Mouse (Mus musculus) midbrain, embryonic 16.5 days (tissue): Measurements from ENCODE around the gene Cbfa2t2. TPM values are rescaled to one million over a fixed set of nuclear protein-coding genes. Genes with fewer than 3 reads are reported as not detected.

Source experiments
- ATAC-seq: fragments of 200-750 bp; cut with Nextera tagmentation; 2 replicates; pipeline ENCODE4 v1.8.0; 2017; ENCODE audit warnings: moderate TSS enrichment
- H3K27ac ChIP-seq: fragments of 300-500 bp; sonication (generic); 2 replicates; pipeline ENCODE4 v1.5.1; 2014; ENCODE audit warnings: mild to moderate bottlenecking, low read length, mixed read lengths
- H3K27me3 ChIP-seq: fragments of 300-500 bp; sonication (generic); 2 replicates; pipeline ENCODE4 v1.6.1; 2014; ENCODE audit warnings: low read depth, low read length, mixed read lengths; ENCODE audit not compliant: control insufficient read depth, insufficient read depth
- H3K36me3 ChIP-seq: fragments of 300-500 bp; sonication (generic); 2 replicates; pipeline ENCODE4 v1.6.1; 2014; ENCODE audit warnings: mild to moderate bottlenecking, low read length, moderate library complexity, mixed read lengths; ENCODE audit not compliant: control insufficient read depth, insufficient read depth
- H3K4me1 ChIP-seq: fragments of 300-500 bp; sonication (generic); 2 replicates; pipeline ENCODE4 v1.6.1; 2014; ENCODE audit warnings: mild to moderate bottlenecking, low read length, mixed read lengths; ENCODE audit not compliant: control insufficient read depth, insufficient read depth
- H3K4me2 ChIP-seq: fragments of 300-500 bp; sonication (generic); 2 replicates; pipeline ENCODE4 v1.6.1; 2014; ENCODE audit warnings: mild to moderate bottlenecking, low read length, mixed read lengths
- H3K4me3 ChIP-seq: fragments of 300-500 bp; sonication (generic); 2 replicates; pipeline ENCODE4 v1.5.1; 2014; ENCODE audit warnings: low read depth, mild to moderate bottlenecking, low read length, moderate library complexity, mixed read lengths
- H3K9ac ChIP-seq: fragments of 300-500 bp; sonication (generic); 2 replicates; pipeline ENCODE4 v1.6.1; 2014; ENCODE audit warnings: low read depth, low read length, mixed read lengths
- H3K9me3 ChIP-seq: fragments of 300-500 bp; sonication (generic); replicated peaks from 2 replicates; pipeline ENCODE4 v1.6.1; 2014; ENCODE audit warnings: mild to moderate bottlenecking, low read length, mixed read lengths; ENCODE audit not compliant: control insufficient read depth, poor library complexity, severe bottlenecking
- WGBS: fragments of 180-500 bp; shearing (Covaris S2); extraction: QIAGEN DNeasy Blood & Tissue Kit; methylation state at CpG from one replicate; pipeline ENCODE4 v1.1.7; 2014; 5-methylcytosine and 5-hydroxymethylcytosine counted together
- polyA plus RNA-seq: library from polyadenylated mRNA; unstranded; fragments of >200 nt; fragmentation: Nextera tagmentation; extraction: Ambion mirVana; gene quantifications from 2 replicates; pipeline ENCODE4 v1.2.1, GENCODE M21; 2015

Gene Cbfa2t2
- polyA plus RNA-seq, 1 experiment from 2014 or later: 50.2 TPM

GRCm38 (mm10) chr2:154507566-154508283 is 71.4 kb downstream of the Cbfa2t2 start:
- WGBS: 75% methylated on average over 9 of the region's 9 CpGs
- ATAC-seq: no peak
- H3K36me3 ChIP-seq: peaks cover 4% of the 10 kb centered on the region; the same call in 1 of the 2 replicates

GRCm38 (mm10) chr2:154508450-154508849 is 72.2 kb downstream of the Cbfa2t2 start:
- Histone ChIP-seq H3K36me3 (peaks cover 4% of the 10 kb centered on the region; the same call in 1 of the 2 replicates), H3K27ac (no peak overlapping the region), H3K27me3 (no peaks in the 10 kb centered on the region), H3K9me3 (no peaks in the 10 kb centered on the region), H3K4me1 (no peaks in the 10 kb centered on the region), H3K4me2 (no peak overlapping the region), H3K4me3 (no peak overlapping the region), H3K9ac (no peak overlapping the region)
- WGBS: 95% methylated on average over 4 of the region's 4 CpGs
- ATAC-seq: no peak

More at GRCm38 (mm10) chr2:154507566-154508283, 71.4 kb downstream of the Cbfa2t2 start:
- Histone ChIP-seq H3K27me3 (no peaks in the 10 kb centered on the region), H3K9ac (no peak overlapping the region), H3K4me2 (no peak overlapping the region), H3K4me1 (no peaks in the 10 kb centered on the region), H3K27ac (no peak overlapping the region), H3K4me3 (no peak overlapping the region), H3K9me3 (no peaks in the 10 kb centered on the region)

- Histone ChIP-seq H3K9me3 (no peaks in the 10 kb centered on the region), H3K27ac (no peak overlapping the region), H3K36me3 (peaks cover 4% of the 10 kb centered on the region; the same call in 1 of the 2 replicates), H3K4me2 (no peak overlapping the region), H3K9ac (no peak overlapping the region), H3K4me1 (no peaks in the 10 kb centered on the region), H3K4me3 (no peak overlapping the region), H3K27me3 (no peaks in the 10 kb centered on the region)
- no peak for ATAC-seq
- WGBS: 95% methylated on average over 3 of the region's 3 CpGs
Measured at GRCm38 (mm10) chr2:154510141-154510540, 73.9 kb downstream of the Cbfa2t2 start.

DNA sequence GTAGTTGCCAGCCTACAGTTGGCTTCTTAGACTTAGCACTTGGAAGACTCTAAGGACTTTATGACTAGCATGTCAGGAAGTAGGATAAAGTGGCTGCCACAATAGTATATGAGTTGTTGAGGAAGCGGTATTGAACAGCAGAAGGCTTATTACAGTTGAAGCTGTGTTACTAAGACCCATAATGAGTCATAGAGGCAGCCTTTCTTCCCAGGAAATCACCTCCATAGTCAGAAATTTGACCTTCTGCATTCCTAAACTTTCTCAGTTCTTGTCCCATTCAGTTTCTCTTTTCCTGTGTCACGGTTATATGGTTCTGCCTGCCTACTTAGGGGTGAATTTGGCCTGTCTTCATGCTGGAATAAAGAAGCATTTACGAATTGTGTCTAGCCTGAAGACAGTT is 80.7 kb downstream of the Cbfa2t2 start:
- no peaks in the 10 kb centered on the region for H3K4me1 ChIP-seq
- H3K4me2 ChIP-seq: no peak overlapping the region
- 91% methylated on average over 3 of the region's 3 CpGs for WGBS
- H3K4me3 ChIP-seq: no peak overlapping the region
- H3K9me3 ChIP-seq: no peaks in the 10 kb centered on the region
- H3K27me3 ChIP-seq: no peaks in the 10 kb centered on the region
- no peak overlapping the region for H3K9ac ChIP-seq
- H3K36me3 ChIP-seq: peaks cover 9% of the 10 kb centered on the region
- no peak overlapping the region for H3K27ac ChIP-seq
- ATAC-seq: no peak

GRCm38 (mm10) chr2:154517424-154517823 is 81.1 kb downstream of the Cbfa2t2 start:
- Histone ChIP-seq H3K27me3 (no peaks in the 10 kb centered on the region), H3K4me3 (no peak overlapping the region), H3K9ac (no peak overlapping the region), H3K36me3 (peaks cover 9% of the 10 kb centered on the region), H3K9me3 (no peaks in the 10 kb centered on the region), H3K4me2 (no peak overlapping the region), H3K27ac (no peak overlapping the region), H3K4me1 (no peaks in the 10 kb centered on the region)
- ATAC-seq: no peak
- 90% methylated on average over 5 of the region's 5 CpGs for WGBS

GRCm38 (mm10) chr2:154521449-154521848 is 85.2 kb downstream of the Cbfa2t2 start:
- Histone ChIP-seq H3K27ac (no peak overlapping the region), H3K9ac (no peak overlapping the region), H3K4me2 (no peak overlapping the region), H3K4me3 (no peak overlapping the region), H3K4me1 (no peaks in the 10 kb centered on the region), H3K27me3 (no peaks in the 10 kb centered on the region), H3K36me3 (peaks cover 16% of the 10 kb centered on the region), H3K9me3 (no peaks in the 10 kb centered on the region)
- no peak for ATAC-seq

GRCm38 (mm10) chr2:154522334-154522733 is 86.1 kb downstream of the Cbfa2t2 start:
- H3K4me1 ChIP-seq: no peaks in the 10 kb centered on the region
- no peak overlapping the region for H3K4me2 ChIP-seq
- no peaks in the 10 kb centered on the region for H3K9me3 ChIP-seq
- peaks cover 16% of the 10 kb centered on the region; the same call in 1 of the 2 replicates for H3K36me3 ChIP-seq
- H3K9ac ChIP-seq: no peak overlapping the region
- 96% methylated on average over 5 of the region's 5 CpGs for WGBS
- no peak overlapping the region for H3K4me3 ChIP-seq
- ATAC-seq: no peak
- no peaks in the 10 kb centered on the region for H3K27me3 ChIP-seq
- H3K27ac ChIP-seq: no peak overlapping the region

DNA sequence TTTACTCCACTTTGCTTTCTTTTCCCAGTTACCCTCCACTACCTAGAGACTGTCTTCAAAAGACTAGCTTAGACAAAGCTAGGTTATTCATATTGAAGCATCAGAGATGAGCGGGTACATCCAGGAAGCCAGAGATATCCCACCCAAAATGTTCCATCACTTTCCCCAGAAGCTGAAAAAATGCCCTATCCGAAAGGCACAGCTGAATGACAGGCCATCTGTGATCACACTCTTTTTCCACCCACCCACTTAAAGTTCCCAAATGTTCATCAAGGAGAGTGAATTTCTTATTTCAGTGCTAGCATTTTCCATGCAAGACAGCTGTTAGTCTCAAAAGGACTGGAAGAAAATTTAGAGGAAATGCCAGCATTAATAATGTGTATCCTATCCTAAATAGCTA is 89.0 kb downstream of the Cbfa2t2 start:
- no peak overlapping the region for H3K4me3 ChIP-seq
- ATAC-seq: no peak
- WGBS: 97% methylated on average over 2 of the region's 2 CpGs
- no peak overlapping the region for H3K4me2 ChIP-seq
- no peak overlapping the region for H3K27ac ChIP-seq
- H3K36me3 ChIP-seq: peaks cover 17% of the 10 kb centered on the region; the same call in 1 of the 2 replicates
- H3K9ac ChIP-seq: no peak overlapping the region
- H3K4me1 ChIP-seq: no peaks in the 10 kb centered on the region
- no peaks in the 10 kb centered on the region for H3K9me3 ChIP-seq
- no peaks in the 10 kb centered on the region for H3K27me3 ChIP-seq

GRCm38 (mm10) chr2:154526531-154526930 is 90.2 kb downstream of the Cbfa2t2 start:
- no peak overlapping the region for H3K4me2 ChIP-seq
- no peaks in the 10 kb centered on the region for H3K27me3 ChIP-seq
- H3K4me1 ChIP-seq: no peaks in the 10 kb centered on the region
- H3K4me3 ChIP-seq: no peak overlapping the region
- H3K9ac ChIP-seq: no peak overlapping the region
- 74% methylated on average over 3 of the region's 3 CpGs for WGBS
- peaks cover 17% of the 10 kb centered on the region; the same call in 1 of the 2 replicates for H3K36me3 ChIP-seq
- no peak for ATAC-seq
- H3K9me3 ChIP-seq: no peaks in the 10 kb centered on the region
- H3K27ac ChIP-seq: no peak overlapping the region
